Mouse (Mus musculus): ENCODE data around the gene Iqschfp. TPM values are rescaled to one million over a fixed set of nuclear protein-coding genes. Genes with fewer than 3 reads are reported as not detected.
A peak's percentile ranks its signal among the peaks of the same experiment; 100 is the strongest.

The Iqschfp gene
- total RNA-seq, 2 experiments from 2014 or later, result 15.2 to 17.4 TPM

- intact Hi-C loops (cut with DNase I), result no loop called here
- peak; percentile 35 for DNase-seq
Measured at GRCm38 (mm10) chr3:68513340-68514119, 621.5 kb downstream of the Iqschfp start.

- DNase-seq, result no peak
- intact Hi-C loops (cut with DNase I), result no loop called here
Measured at GRCm38 (mm10) chr3:68514120-68514497, 622.1 kb downstream of the Iqschfp start.

GRCm38 (mm10) chr3:68514717-68515116 lies 622.7 kb downstream of the Iqschfp start:
- DNase-seq, result no peak
- intact Hi-C loops (cut with DNase I), result no loop called here

GRCm38 (mm10) chr3:68516393-68517081 lies 624.5 kb downstream of the Iqschfp start:
- intact Hi-C loops (cut with DNase I), result no loop called here
- DNase-seq, result peak; percentile 33

GRCm38 (mm10) chr3:68517236-68517635 lies 625.2 kb downstream of the Iqschfp start:
- intact Hi-C loops (cut with DNase I), result no loop called here
- DNase-seq, result no peak

- DNase-seq, result no peak
- intact Hi-C loops (cut with DNase I), result no loop called here
Measured at GRCm38 (mm10) chr3:68518041-68518440, 626.0 kb downstream of the Iqschfp start.

- intact Hi-C loops (cut with DNase I), result no loop called here
- DNase-seq, result no peak
Measured at GRCm38 (mm10) chr3:68518586-68518985, 626.6 kb downstream of the Iqschfp start.

GRCm38 (mm10) chr3:68525361-68525878 lies 633.4 kb downstream of the Iqschfp start:
- intact Hi-C loops (cut with DNase I), result no loop called here
- DNase-seq, result no peak

- no peak for DNase-seq
- intact Hi-C loops (cut with DNase I), result no loop called here
Measured at GRCm38 (mm10) chr3:68526416-68526815, 634.4 kb downstream of the Iqschfp start.

GRCm38 (mm10) chr3:68527182-68527581 lies 635.1 kb downstream of the Iqschfp start:
- DNase-seq, result no peak

GRCm38 (mm10) chr3:68531908-68532307 lies 639.9 kb downstream of the Iqschfp start:
- intact Hi-C loops (cut with DNase I), result no loop called here
- no peak for DNase-seq

More at GRCm38 (mm10) chr3:68527182-68527581, 635.1 kb downstream of the Iqschfp start:
- intact Hi-C loops (cut with DNase I), result no loop called here

GRCm38 (mm10) chr3:68534571-68535051 lies 642.6 kb downstream of the Iqschfp start:
- DNase-seq, result no peak
- intact Hi-C loops (cut with DNase I), result no loop called here

- intact Hi-C loops (cut with DNase I), result no loop called here
- no peak for DNase-seq
Measured at GRCm38 (mm10) chr3:68535160-68535728, 643.2 kb downstream of the Iqschfp start.

- intact Hi-C loops (cut with DNase I), result no loop called here
- DNase-seq, result no peak
Measured at GRCm38 (mm10) chr3:68536071-68536470, 644.0 kb downstream of the Iqschfp start.

- intact Hi-C loops (cut with DNase I), result loop anchor here (5.0 kb wide), 1 partner anchor 484 kb away; no protein-coding TSS in a partner anchor
- DNase-seq, result no peak
Measured at GRCm38 (mm10) chr3:68541688-68542087, 649.7 kb downstream of the Iqschfp start.

GRCm38 (mm10) chr3:68542944-68543501 lies 651.0 kb downstream of the Iqschfp start:
- intact Hi-C loops (cut with DNase I), result loop anchor here (5.0 kb wide), 1 partner anchor 486 kb away; no protein-coding TSS in a partner anchor
- DNase-seq, result peak; percentile 64

GRCm38 (mm10) chr3:68544811-68545210 lies 652.8 kb downstream of the Iqschfp start:
- DNase-seq, result no peak
- intact Hi-C loops (cut with DNase I), result loop anchor here (5.0 kb wide), 1 partner anchor 488 kb away; no protein-coding TSS in a partner anchor

- intact Hi-C loops (cut with DNase I), result no loop called here
- peak; percentile 17 for DNase-seq
Measured at GRCm38 (mm10) chr3:68545898-68546297, 653.9 kb downstream of the Iqschfp start.

GRCm38 (mm10) chr3:68555087-68555662 lies 663.1 kb downstream of the Iqschfp start:
- intact Hi-C loops (cut with DNase I), result no loop called here
- DNase-seq, result no peak

GRCm38 (mm10) chr3:68556891-68557290 lies 664.9 kb downstream of the Iqschfp start:
- no peak for DNase-seq
- intact Hi-C loops (cut with DNase I), result no loop called here
